Mouse (Mus musculus) neutrophil, adult 59 days (primary cell): ENCODE data around the gene Phldb2. TPM values are rescaled to one million over a fixed set of nuclear protein-coding genes. Genes with fewer than 3 reads are reported as not detected.

Source experiments
- total RNA-seq, 2 experiments: library from RNA; stranded (reverse); gene quantifications; 1 replicate in 1 of 2; 2 replicates in 1 of 2; pipeline ENCODE4 v1.2.4; 2023

Gene Phldb2
- total RNA-seq, result 1 to 10 TPM; 2.2 to 3.7 TPM

GRCm38 (mm10) chr16:45953394-45953793, at the start of gene Phldb2:
Gene Phldb2, minus strand, starts transcription at chr16:45953598.

DNA sequence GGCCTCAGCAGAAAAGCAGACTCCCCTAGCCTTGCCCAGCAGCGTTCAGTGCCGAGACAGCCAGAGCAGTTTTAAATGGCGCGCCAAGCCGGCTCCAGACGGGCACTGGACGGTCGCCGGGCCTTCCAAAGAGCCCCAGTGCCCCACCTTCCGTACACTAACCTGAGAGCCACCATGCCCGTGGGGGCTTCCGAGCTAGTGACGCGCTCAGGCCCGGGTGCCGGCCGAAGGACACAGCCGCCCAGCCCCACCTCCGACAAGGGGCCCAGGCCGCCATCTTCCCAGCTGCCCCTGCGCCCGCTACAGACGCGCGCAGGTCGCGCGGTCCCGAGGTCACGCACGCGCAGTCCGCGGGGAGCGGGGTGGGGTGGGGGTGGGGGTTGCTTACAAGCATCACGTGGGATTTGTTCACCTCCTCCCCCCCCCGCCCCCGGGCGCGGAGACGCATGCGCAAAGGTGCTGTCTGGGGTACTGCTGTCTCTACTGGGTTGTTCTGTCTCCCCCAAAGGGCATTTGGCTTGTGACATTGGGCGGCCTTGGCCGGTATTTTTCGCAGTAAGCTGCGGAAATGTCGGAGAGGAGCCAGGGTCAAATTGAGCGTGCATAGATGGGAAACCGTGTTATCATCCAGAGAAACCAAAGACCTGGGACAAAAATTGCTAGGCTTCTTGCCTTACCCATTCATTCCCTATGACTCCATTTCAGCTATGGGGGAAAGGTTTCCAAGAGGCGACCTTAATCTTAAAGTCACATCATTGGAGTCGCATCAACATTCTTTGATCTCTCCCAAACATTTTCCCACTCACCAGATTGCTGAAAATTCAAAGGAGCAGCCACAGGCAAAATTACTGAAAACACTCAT, 210.6 kb downstream of the Phldb2 start, which contains the start of gene Abhd10:
TSS of gene Abhd10 (minus strand) at position 341 of the 862 bp plus-strand sequence.

DNA sequence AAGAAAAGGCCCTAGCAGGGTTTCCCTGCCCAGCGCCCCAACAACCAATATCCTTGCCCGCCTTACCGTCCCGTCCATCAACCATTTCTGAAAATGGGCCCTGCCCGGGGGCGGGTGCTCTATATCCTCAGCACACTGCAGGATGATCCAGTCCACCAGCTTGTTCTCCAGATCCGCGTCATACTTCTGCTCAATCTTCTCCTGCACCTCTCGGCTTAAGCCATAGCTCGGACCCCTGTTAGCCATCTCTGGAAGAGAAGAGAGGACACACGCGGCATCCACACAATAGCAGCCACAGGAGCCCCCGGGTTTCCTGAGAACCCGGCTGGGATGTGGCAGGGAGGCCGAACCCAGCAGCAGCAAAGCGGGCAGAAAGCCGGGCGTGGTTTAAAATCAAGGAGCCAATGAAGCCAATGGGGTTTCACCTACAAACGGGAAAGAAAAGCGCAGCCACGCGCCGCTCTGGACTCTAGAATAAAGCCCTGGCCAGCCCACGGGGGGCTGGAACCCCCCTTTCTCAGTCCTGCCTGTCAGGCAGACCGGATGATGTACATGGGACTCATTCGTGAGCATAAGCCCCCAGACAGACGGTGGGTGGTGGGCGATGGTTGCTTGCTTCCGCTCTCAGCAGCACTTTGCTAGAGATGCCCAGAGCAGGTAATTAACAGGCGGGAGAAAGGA, 229.2 kb downstream of the Phldb2 start, which contains the start of gene Tagln3:
TSS of gene Tagln3 (minus strand) at position 548 of the 681 bp plus-strand sequence.

Other genes starting within 250 kb of the Phldb2 start
- under 1 TPM in 1 of 2 experiments, not detected in 1; 0.58 TPM for gene Tagln3, start 229.0 kb downstream of the Phldb2 start, total RNA-seq
- 10 to 100 TPM; 20.8 to 21.4 TPM for gene Abhd10, start 210.6 kb downstream of the Phldb2 start, total RNA-seq
- gene Plcxd2, start 56.6 kb upstream of the Phldb2 start, total RNA-seq, result 1 to 10 TPM; 1.2 to 1.3 TPM
- under 1 TPM; 0.42 to 0.44 TPM for gene Cd96, start 166.7 kb upstream of the Phldb2 start, total RNA-seq
- 10 to 100 TPM; 10.5 to 14.8 TPM for gene Gm4737, start 201.5 kb upstream of the Phldb2 start, total RNA-seq